ENCODE assay signal across 14 mouse cellular contexts in genomic region chr7:92819656-92820055, GRCm38 (mm10). TPM values are rescaled to one million over a fixed set of nuclear protein-coding genes. Genes with fewer than 3 reads are reported as not detected.
DNase-seq lines count a peak whose midpoint lies in the region; ATAC-seq and TF ChIP-seq lines count a peak whose summit lies in the region.
"Had no signal": no experiment of that assay in that cellular context is flagged by ENCODE, and none has a peak within 500 bp of the region (broad histone marks: within the 10 kb centered on the region; RNA-seq: fewer than 3 reads in every experiment).

No protein-coding gene starts in this region.

- peak; percentile 19 for DNase-seq in kidney, adult 18-20 months
- DNase-seq in testis, postnatal 10 days (ENCODE audit: low spot score), result peak; percentile 31
- DNase-seq in testis, postnatal 14 days (ENCODE audit: low spot score), result no peak
- peak; percentile 26 to 70 for DNase-seq in spleen, adult 2 months (ENCODE audit: low read depth in 1 of 2, low spot score in 2 of 2)
- DNase-seq in urinary bladder, adult 18-20 months (ENCODE audit: low spot score in 2 of 2), result no peak
- DNase-seq: cerebellum, adult 11 months; liver, embryonic 13.5 days had no signal

- no peak overlapping the region for H3K9ac ChIP-seq in kidney, embryonic 16.5 days (replicated peaks; ENCODE audit: low read length)
- H3K9ac ChIP-seq: embryonic facial prominence, embryonic 13.5 days; forebrain, embryonic 12.5 days; heart, embryonic 13.5 days; liver, embryonic 13.5 days; midbrain, embryonic 12.5 days; neural tube, embryonic 15.5 days had no signal

- WGBS in kidney, embryonic 16.5 days, result 76% methylated on average over 11 of the region's 11 CpGs
- WGBS in spleen, adult 2 months, result 49% methylated on average over 11 of the region's 11 CpGs

- no peaks in the 10 kb centered on the region for H3K4me1 ChIP-seq in kidney, embryonic 16.5 days (ENCODE audit: insufficient read depth, low read length)
- peaks cover 19% of the 10 kb centered on the region for H3K4me1 ChIP-seq in spleen, adult 2 months (ENCODE audit: control insufficient read depth, insufficient read depth, insufficient read length)
- H3K4me1 ChIP-seq: forebrain, embryonic 12.5 days; heart, embryonic 13.5 days; liver, embryonic 13.5 days; midbrain, embryonic 12.5 days had no signal

- TF ChIP-seq CTCF in spleen, adult 2 months (IDR thresholded peaks at IDR 0.05; ENCODE audit: extremely low read depth, insufficient read depth, insufficient read length, insufficient replicate concordance), result no peak

- no peak overlapping the region for H3K4me2 ChIP-seq in kidney, embryonic 16.5 days (replicated peaks; ENCODE audit: low read depth, low read length)
- H3K4me2 ChIP-seq: embryonic facial prominence, embryonic 13.5 days; forebrain, embryonic 12.5 days; heart, embryonic 13.5 days; liver, embryonic 13.5 days; midbrain, embryonic 12.5 days; neural tube, embryonic 15.5 days had no signal

- ATAC-seq in kidney, embryonic 16.5 days (ENCODE audit: low FRiP score, low TSS enrichment), result no peak
- no peak for ATAC-seq in erythroid progenitor cell, adult 5-6 weeks (replicated peaks; ENCODE audit: low FRiP score, poor library complexity, severe bottlenecking)

- H3K4me3 ChIP-seq in kidney, embryonic 16.5 days (ENCODE audit: low read length), result no peak overlapping the region
- H3K4me3 ChIP-seq in spleen, adult 2 months (ENCODE audit: extremely low read depth, insufficient read depth, insufficient read length), result peak overlapping the region; percentile 32; the same call in 1 of the 2 replicates
- H3K4me3 ChIP-seq: embryonic facial prominence, embryonic 13.5 days; forebrain, embryonic 12.5 days; heart, embryonic 13.5 days; liver, embryonic 13.5 days; midbrain, embryonic 12.5 days; neural tube, embryonic 15.5 days had no signal

- no peak overlapping the region for H3K27ac ChIP-seq in kidney, embryonic 16.5 days (ENCODE audit: low read length)
- peak overlapping the region; percentile 80 for H3K27ac ChIP-seq in spleen, adult 2 months (ENCODE audit: insufficient read depth, low read length)
- H3K27ac ChIP-seq: embryonic facial prominence, embryonic 13.5 days; forebrain, embryonic 12.5 days; heart, embryonic 13.5 days; liver, embryonic 13.5 days; midbrain, embryonic 12.5 days; neural tube, embryonic 15.5 days had no signal

- peak; percentile 64 for TF ChIP-seq POLR2A in spleen, adult 2 months (IDR thresholded peaks at IDR 0.05; ENCODE audit: low read depth, low read length)

- H3K36me3 ChIP-seq in kidney, embryonic 16.5 days (ENCODE audit: insufficient read depth, low read length), result no peaks in the 10 kb centered on the region
- peaks cover 3% of the 10 kb centered on the region; the same call in 1 of the 2 replicates for H3K36me3 ChIP-seq in spleen, adult 2 months (ENCODE audit: control insufficient read depth, insufficient read depth, low read length)
- H3K36me3 ChIP-seq: embryonic facial prominence, embryonic 13.5 days; forebrain, embryonic 12.5 days; heart, embryonic 13.5 days; liver, embryonic 13.5 days; neural tube, embryonic 15.5 days had no signal

- no peaks in the 10 kb centered on the region for H3K9me3 ChIP-seq in kidney, embryonic 16.5 days (ENCODE audit: low read length)
- H3K9me3 ChIP-seq: embryonic facial prominence, embryonic 13.5 days; forebrain, embryonic 12.5 days; heart, embryonic 13.5 days; liver, embryonic 13.5 days; midbrain, embryonic 12.5 days; neural tube, embryonic 15.5 days had no signal

- no peaks in the 10 kb centered on the region for H3K27me3 ChIP-seq in kidney, embryonic 16.5 days (ENCODE audit: insufficient read depth, low read length)
- H3K27me3 ChIP-seq in spleen, adult 2 months (ENCODE audit: control insufficient read depth, insufficient read depth, low read length), result no peaks in the 10 kb centered on the region
- H3K27me3 ChIP-seq: embryonic facial prominence, embryonic 13.5 days; forebrain, embryonic 12.5 days; heart, embryonic 13.5 days; liver, embryonic 13.5 days; midbrain, embryonic 12.5 days; neural tube, embryonic 15.5 days had no signal

RNA-seq across cellular contexts. Expression of gene Ddias, which starts 54.4 kb away (rescaled TPM):
- polyA plus RNA-seq in kidney, embryonic 16.5 days (2015; fragmentation: Nextera tagmentation; extraction: Ambion mirVana), result 12.0 and 13.4 TPM in 2 replicates
- 0.09 and 0.28 TPM in 2 replicates for polyA plus RNA-seq in spleen, adult 2 months (2012; rRNA removed)
- total RNA-seq in erythroid progenitor cell, adult 5-6 weeks (2015; ENCODE audit: low replicate concordance), result 32.3 and 43.2 TPM in 2 replicates
- total RNA-seq in erythroid progenitor cell, adult 5-6 weeks (2017; ENCODE audit: low replicate concordance), result 24.4 and 30.3 TPM in 2 replicates

RNA-seq across cellular contexts. Expression of gene Prcp, which starts 54.6 kb away (rescaled TPM):
- polyA plus RNA-seq in kidney, embryonic 16.5 days (2015; fragmentation: Nextera tagmentation; extraction: Ambion mirVana), result 23.0 TPM in 2 replicates
- polyA plus RNA-seq in spleen, adult 2 months (2012; rRNA removed), result 26.8 and 30.3 TPM in 2 replicates
- total RNA-seq in erythroid progenitor cell, adult 5-6 weeks (2015; ENCODE audit: low replicate concordance), result 81.8 and 98.5 TPM in 2 replicates
- total RNA-seq in erythroid progenitor cell, adult 5-6 weeks (2017; ENCODE audit: low replicate concordance), result 38.8 and 50.4 TPM in 2 replicates

Comparison
In these comparisons a context has a peak if more than half of its experiments do, and no peak if none do; other contexts are left out.
1. DNase-seq: peak in kidney, adult 18-20 months (single experiment), testis, postnatal 10 days (single experiment) and spleen, adult 2 months (2 of 2); none in testis, postnatal 14 days (single experiment) and urinary bladder, adult 18-20 months (0 of 2).
2. RNA of gene Ddias, which starts 54.4 kb away (polyA plus RNA-seq): 12.0 to 13.4 TPM in kidney, embryonic 16.5 days; 0.09 to 0.28 TPM in spleen, adult 2 months; every median in the first group is over 10 times any median in the second.